Mouse (Mus musculus) hindbrain, embryonic 15.5 days (tissue): ENCODE measurements at regions not wholly inside any gene's neighbourhood (a gene's known extent, or its start where the extent isn't known, plus 50 kb on each side); places are given as distances from the start of the nearest gene placed in this dataset.

Experiments
- ATAC-seq: fragments of 200-750 bp; cut with Nextera tagmentation; 2 replicates; pipeline ENCODE4 v1.8.0; 2017; ENCODE audit warnings: low read depth, moderate number of reproducible peaks, moderate TSS enrichment; ENCODE audit not compliant: low FRiP score
- H3K27ac ChIP-seq: fragments of 300-500 bp; sonication (generic); replicated peaks from 2 replicates; pipeline ENCODE4 v1.5.1; 2015; ENCODE audit warnings: mild to moderate bottlenecking, inconsistent platforms
- H3K27me3 ChIP-seq: fragments of 300-500 bp; sonication (generic); 2 replicates; pipeline ENCODE4 v1.6.1; 2015; ENCODE audit warnings: control low read depth, inconsistent platforms
- H3K36me3 ChIP-seq: fragments of 300-500 bp; sonication (generic); 2 replicates; pipeline ENCODE4 v1.6.1; 2015; ENCODE audit warnings: control low read depth, inconsistent platforms
- H3K4me1 ChIP-seq: fragments of 300-500 bp; sonication (generic); replicated peaks from 2 replicates; pipeline ENCODE4 v1.6.1; 2015; ENCODE audit warnings: control low read depth, inconsistent platforms
- H3K4me2 ChIP-seq: fragments of 300-500 bp; sonication (generic); 2 replicates; pipeline ENCODE4 v1.6.1; 2015; ENCODE audit warnings: moderate library complexity, mild to moderate bottlenecking, inconsistent platforms
- H3K4me3 ChIP-seq: fragments of 300-500 bp; sonication (generic); 2 replicates; pipeline ENCODE4 v1.5.1; 2015; ENCODE audit warnings: mild to moderate bottlenecking, inconsistent platforms
- H3K9ac ChIP-seq: fragments of 300-500 bp; sonication (generic); 2 replicates; pipeline ENCODE4 v1.6.1; 2015; ENCODE audit warnings: inconsistent platforms
- H3K9me3 ChIP-seq: fragments of 300-500 bp; sonication (generic); 2 replicates; pipeline ENCODE4 v1.6.1; 2016; ENCODE audit warnings: control low read depth, inconsistent platforms
- WGBS: fragments of 180-500 bp; shearing (Covaris S2); methylation state at CpG from one replicate; pipeline ENCODE4 v1.1.7; 2015; 5-methylcytosine and 5-hydroxymethylcytosine counted together

GRCm38 (mm10) chr2:169493609-169494275 lies 93.8 kb downstream of the Gm11011 start:
- no peak overlapping the region for H3K9ac ChIP-seq
- H3K4me2 ChIP-seq: no peak overlapping the region
- H3K9me3 ChIP-seq: no peaks in the 10 kb centered on the region
- H3K36me3 ChIP-seq: no peaks in the 10 kb centered on the region
- WGBS: 69% methylated on average over 16 of the region's 16 CpGs
- H3K27ac ChIP-seq: no peak overlapping the region
- H3K4me1 ChIP-seq: no peaks in the 10 kb centered on the region
- no peaks in the 10 kb centered on the region for H3K27me3 ChIP-seq
- H3K4me3 ChIP-seq: no peak overlapping the region
- ATAC-seq: no peak

GRCm38 (mm10) chr2:169483934-169484333 lies 103.6 kb downstream of the Gm11011 start:
- no peak overlapping the region for H3K27ac ChIP-seq

GRCm38 (mm10) chr2:169481731-169482465 lies 105.6 kb downstream of the Gm11011 start:
- Histone ChIP-seq H3K4me1 (peaks cover 5% of the 10 kb centered on the region; the same call in 1 of the 2 replicates), H3K27ac (no peak overlapping the region), H3K27me3 (no peaks in the 10 kb centered on the region), H3K9me3 (no peaks in the 10 kb centered on the region), H3K4me2 (no peak overlapping the region), H3K4me3 (no peak overlapping the region), H3K9ac (no peak overlapping the region), H3K36me3 (no peaks in the 10 kb centered on the region)
- 64% methylated on average over 15 of the region's 15 CpGs for WGBS
- 0 out of 2 replicates have a peak, but pooled peaks have one; percentile 48 for ATAC-seq

More at GRCm38 (mm10) chr2:169483934-169484333, 103.6 kb downstream of the Gm11011 start:
- Histone ChIP-seq H3K4me1 (peaks cover 5% of the 10 kb centered on the region; the same call in 1 of the 2 replicates), H3K4me2 (no peak overlapping the region), H3K4me3 (no peak overlapping the region), H3K36me3 (no peaks in the 10 kb centered on the region), H3K27me3 (no peaks in the 10 kb centered on the region), H3K9ac (no peak overlapping the region), H3K9me3 (no peaks in the 10 kb centered on the region)
- ATAC-seq: no peak
- WGBS: 52% methylated on average over 8 of the region's 8 CpGs

GRCm38 (mm10) chr2:169474418-169475112 lies 113.0 kb downstream of the Gm11011 start:
- Histone ChIP-seq H3K27me3 (no peaks in the 10 kb centered on the region), H3K36me3 (no peaks in the 10 kb centered on the region), H3K9me3 (no peaks in the 10 kb centered on the region), H3K4me1 (peaks cover 7% of the 10 kb centered on the region; the same call in 1 of the 2 replicates), H3K9ac (no peak overlapping the region), H3K4me2 (no peak overlapping the region), H3K4me3 (no peak overlapping the region), H3K27ac (no peak overlapping the region)
- ATAC-seq: no peak
- WGBS: 24% methylated on average over 9 of the region's 9 CpGs

DNA sequence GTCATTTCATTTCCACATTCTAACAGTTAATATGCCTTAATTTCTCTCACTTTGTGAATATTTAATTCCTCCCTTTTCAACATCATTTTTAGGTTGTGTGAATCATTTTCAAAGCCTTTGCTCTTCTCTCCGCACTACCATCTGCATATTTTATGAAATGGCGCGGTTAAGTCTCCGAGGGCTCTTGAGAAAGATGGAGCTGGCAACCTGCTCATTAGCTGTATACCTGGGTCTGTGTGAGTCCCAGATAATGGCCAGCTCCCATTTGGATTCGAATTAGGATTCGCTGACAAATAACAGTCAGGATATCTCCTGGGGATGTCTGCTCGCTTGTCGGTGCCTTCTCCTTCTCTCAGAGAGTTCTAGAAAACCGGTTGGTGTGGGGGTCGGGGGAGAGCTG lies 118.0 kb downstream of the Gm11011 start:
- Histone ChIP-seq H3K9me3 (no peaks in the 10 kb centered on the region), H3K27ac (0 out of 2 replicates have a peak overlapping the region, but pooled peaks have one; percentile 1), H3K9ac (no peak overlapping the region), H3K36me3 (no peaks in the 10 kb centered on the region), H3K4me1 (peaks cover 11% of the 10 kb centered on the region), H3K4me2 (no peak overlapping the region), H3K4me3 (no peak overlapping the region), H3K27me3 (no peaks in the 10 kb centered on the region)
- ATAC-seq: no peak
- WGBS: 61% methylated on average over 10 of the region's 10 CpGs

DNA sequence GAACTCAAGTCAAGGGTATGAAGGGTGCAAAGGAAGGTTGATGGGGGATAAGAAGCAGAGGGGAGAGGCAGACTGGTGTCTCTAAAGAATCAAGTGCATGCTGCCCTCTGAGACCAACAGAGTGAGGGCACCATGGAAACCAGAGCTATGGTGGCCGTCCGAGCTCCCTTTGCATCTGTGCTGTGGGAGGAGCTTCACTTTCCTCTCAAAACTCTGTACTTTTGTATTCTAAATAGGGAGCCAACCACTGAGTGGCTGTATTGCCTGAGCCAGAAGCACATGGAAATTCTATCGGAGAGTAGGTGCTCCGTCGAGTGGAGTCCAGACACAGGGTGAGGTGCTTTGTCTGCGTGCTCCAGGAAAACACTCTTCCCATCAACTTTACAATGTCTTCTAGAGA lies 119.9 kb downstream of the Gm11011 start:
- H3K4me3 ChIP-seq: no peak overlapping the region
- ATAC-seq: no peak
- peaks cover 7% of the 10 kb centered on the region for H3K4me1 ChIP-seq
- WGBS: 67% methylated on average over 6 of the region's 6 CpGs
- no peak overlapping the region for H3K9ac ChIP-seq
- no peak overlapping the region for H3K4me2 ChIP-seq
- no peaks in the 10 kb centered on the region for H3K27me3 ChIP-seq
- H3K27ac ChIP-seq: no peak overlapping the region
- H3K36me3 ChIP-seq: no peaks in the 10 kb centered on the region
- H3K9me3 ChIP-seq: no peaks in the 10 kb centered on the region

DNA sequence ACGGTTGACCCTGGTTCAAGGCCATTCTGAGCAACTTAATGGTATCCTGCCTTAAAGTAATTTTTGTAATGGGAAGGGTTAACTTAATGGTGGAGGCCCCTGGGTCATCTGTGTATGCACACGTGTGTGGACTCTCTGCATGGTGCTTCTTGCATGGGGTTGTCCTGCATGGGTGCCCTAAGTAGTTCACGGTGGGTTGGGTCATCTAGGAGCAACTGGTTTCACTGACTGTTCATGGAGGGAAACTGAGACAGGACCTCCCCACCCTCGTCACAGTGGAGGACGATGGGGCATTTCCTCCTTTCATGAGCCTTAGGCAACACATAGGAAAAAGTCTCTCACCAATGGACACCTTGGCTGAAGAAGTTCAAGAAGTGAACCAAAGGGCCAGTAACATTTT lies 123.4 kb downstream of the Gm11011 start:
- Histone ChIP-seq H3K4me2 (no peak overlapping the region), H3K9ac (no peak overlapping the region), H3K27me3 (no peaks in the 10 kb centered on the region), H3K9me3 (no peaks in the 10 kb centered on the region), H3K27ac (no peak overlapping the region), H3K4me1 (peaks cover 16% of the 10 kb centered on the region), H3K4me3 (no peak overlapping the region), H3K36me3 (no peaks in the 10 kb centered on the region)
- WGBS: 92% methylated on average over 5 of the region's 5 CpGs
- no peak for ATAC-seq

DNA sequence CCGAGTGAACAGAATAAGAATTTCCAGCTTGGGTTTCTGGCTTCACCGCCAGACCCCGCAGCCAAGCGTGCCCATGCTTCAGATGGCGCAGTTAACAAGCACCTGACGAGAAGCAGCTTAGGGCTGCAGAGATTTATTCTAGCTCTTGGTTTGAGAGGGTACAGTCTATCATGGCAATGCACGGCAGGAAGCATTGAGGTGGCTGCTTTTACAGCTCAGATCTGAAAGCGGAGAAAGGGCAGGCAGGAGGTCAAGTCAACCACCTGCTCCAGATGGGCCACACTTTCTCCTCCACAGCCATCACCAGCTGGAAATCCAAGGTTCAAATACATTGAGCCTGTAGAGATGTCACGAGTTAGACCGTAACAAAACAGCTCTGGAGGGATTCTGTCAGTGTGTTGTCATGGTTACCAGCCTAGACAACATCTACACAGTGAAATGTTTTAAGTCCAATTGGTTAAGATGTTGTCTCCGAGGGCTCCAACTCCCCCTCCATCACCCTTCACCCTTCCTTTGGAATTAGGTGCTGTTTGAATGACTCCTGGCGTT lies 126.0 kb downstream of the Gm11011 start:
- no peak overlapping the region; the same call in 1 of the 2 replicates for H3K27ac ChIP-seq
- no peaks in the 10 kb centered on the region for H3K9me3 ChIP-seq
- H3K36me3 ChIP-seq: no peaks in the 10 kb centered on the region
- peaks cover 9% of the 10 kb centered on the region for H3K4me1 ChIP-seq
- 51% methylated on average over 12 of the region's 12 CpGs for whole genome bisulfite sequencing
- no peak overlapping the region for H3K9ac ChIP-seq
- H3K4me3 ChIP-seq: no peak overlapping the region
- no peak overlapping the region for H3K4me2 ChIP-seq
- no peaks in the 10 kb centered on the region for H3K27me3 ChIP-seq
- no peak for ATAC-seq

GRCm38 (mm10) chr2:169452956-169453355 lies 134.6 kb downstream of the Gm11011 start:
- ATAC-seq: no peak
- Histone ChIP-seq H3K27ac (no peak overlapping the region), H3K9me3 (no peaks in the 10 kb centered on the region; the same call in 1 of the 2 replicates), H3K4me2 (no peak overlapping the region), H3K9ac (no peak overlapping the region), H3K4me1 (no peaks in the 10 kb centered on the region), H3K36me3 (no peaks in the 10 kb centered on the region), H3K27me3 (no peaks in the 10 kb centered on the region), H3K4me3 (no peak overlapping the region)
- 88% methylated on average over 8 of the region's 8 CpGs for WGBS

GRCm38 (mm10) chr2:169450801-169451200 lies 136.7 kb downstream of the Gm11011 start:
- no peak for ATAC-seq
- H3K27me3 ChIP-seq: no peaks in the 10 kb centered on the region

DNA sequence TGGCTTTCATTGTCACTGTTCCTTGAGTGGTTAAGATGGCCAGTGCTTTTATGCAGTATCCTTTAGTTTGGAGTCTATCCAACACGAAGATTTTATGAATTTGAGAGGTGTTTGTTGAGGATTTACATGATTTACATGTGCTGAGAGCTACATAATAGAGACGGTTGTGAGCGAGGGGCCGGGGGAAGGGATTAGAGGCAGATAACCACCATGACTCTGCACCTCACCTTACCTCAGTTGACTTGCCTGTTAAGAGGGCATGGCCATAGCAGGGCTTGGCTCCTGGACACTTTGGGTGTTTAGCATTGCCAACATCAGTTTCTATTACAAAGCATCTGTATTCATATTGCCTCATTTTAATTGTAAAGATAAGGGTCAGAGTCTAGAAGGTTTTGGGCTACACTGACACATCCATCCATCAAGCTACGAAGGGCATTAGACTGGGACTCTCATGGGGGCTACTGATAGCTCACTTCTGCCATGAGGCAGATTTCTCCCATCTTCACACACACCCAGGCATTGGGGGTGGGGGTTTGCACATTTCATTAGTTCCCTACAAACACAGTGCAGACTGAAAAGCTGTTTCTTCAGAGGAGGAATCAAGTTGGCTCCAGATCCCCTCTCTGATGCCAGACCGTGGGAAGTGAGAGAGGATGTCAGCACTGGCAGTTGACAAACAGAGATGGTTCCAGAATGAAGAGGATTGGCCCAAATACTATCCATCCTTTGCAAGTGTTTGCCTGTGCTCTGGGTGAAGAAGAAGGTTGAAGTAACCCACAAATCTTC lies 139.9 kb downstream of the Gm11011 start:
- ATAC-seq: no peak

More at GRCm38 (mm10) chr2:169450801-169451200, 136.7 kb downstream of the Gm11011 start:
- Histone ChIP-seq H3K27ac (no peak overlapping the region), H3K9me3 (no peaks in the 10 kb centered on the region; the same call in 1 of the 2 replicates), H3K36me3 (no peaks in the 10 kb centered on the region), H3K9ac (no peak overlapping the region), H3K4me1 (peaks cover 3% of the 10 kb centered on the region), H3K4me2 (no peak overlapping the region), H3K4me3 (no peak overlapping the region)
- 91% methylated on average over 6 of the region's 6 CpGs for WGBS

More for the DNA sequence above, 139.9 kb downstream of the Gm11011 start:
- Histone ChIP-seq H3K9ac (no peak overlapping the region), H3K27ac (no peak overlapping the region), H3K4me3 (no peak overlapping the region), H3K36me3 (no peaks in the 10 kb centered on the region), H3K27me3 (no peaks in the 10 kb centered on the region), H3K4me1 (peaks cover 13% of the 10 kb centered on the region), H3K4me2 (no peak overlapping the region), H3K9me3 (no peaks in the 10 kb centered on the region)
- 78% methylated on average over 6 of the region's 6 CpGs for WGBS
